Mouse (Mus musculus) forebrain, embryonic 16.5 days (tissue): Measurements from ENCODE around the gene Cd34. TPM values are rescaled to one million over a fixed set of nuclear protein-coding genes. Genes with fewer than 3 reads are reported as not detected.

Experiments used
- ATAC-seq: fragments of 200-750 bp; cut with Nextera tagmentation; 2 replicates; pipeline ENCODE4 v1.8.0; 2017; ENCODE audit warnings: mild to moderate bottlenecking, moderate library complexity
- H3K27ac ChIP-seq: fragments of 300-500 bp; sonication (generic); 2 replicates; pipeline ENCODE4 v1.5.1; 2014; ENCODE audit warnings: low read length, control low read depth
- H3K27me3 ChIP-seq: fragments of 300-500 bp; sonication (generic); replicated peaks from 2 replicates; pipeline ENCODE4 v1.6.1; 2014; ENCODE audit warnings: low read length; ENCODE audit not compliant: control insufficient read depth, insufficient read depth
- H3K36me3 ChIP-seq: fragments of 300-500 bp; sonication (generic); 2 replicates; pipeline ENCODE4 v1.6.1; 2014; ENCODE audit not compliant: control insufficient read depth, insufficient read depth
- H3K4me1 ChIP-seq: fragments of 300-500 bp; sonication (generic); replicated peaks from 2 replicates; pipeline ENCODE4 v1.6.1; 2014; ENCODE audit warnings: low read length; ENCODE audit not compliant: control insufficient read depth, insufficient read depth
- H3K4me2 ChIP-seq: fragments of 300-500 bp; sonication (generic); 2 replicates; pipeline ENCODE4 v1.6.1; 2014; ENCODE audit warnings: mild to moderate bottlenecking, low read length, control low read depth
- H3K4me3 ChIP-seq: fragments of 300-500 bp; sonication (generic); replicated peaks from 2 replicates; pipeline ENCODE4 v1.5.1; 2014; ENCODE audit warnings: mild to moderate bottlenecking, low read length, control low read depth
- H3K9ac ChIP-seq: fragments of 300-500 bp; sonication (generic); replicated peaks from 2 replicates; pipeline ENCODE4 v1.6.1; 2014; ENCODE audit warnings: low read depth, low read length, control low read depth
- H3K9me3 ChIP-seq: fragments of 300-500 bp; sonication (generic); 2 replicates; pipeline ENCODE4 v1.6.1; 2016; ENCODE audit warnings: low read length; ENCODE audit not compliant: control insufficient read depth
- WGBS: fragments of 180-500 bp; shearing (Covaris S2); extraction: QIAGEN DNeasy Blood & Tissue Kit; methylation state at CpG from one replicate; pipeline ENCODE4 v1.1.7; 2014; 5-methylcytosine and 5-hydroxymethylcytosine counted together
- polyA plus RNA-seq: library from polyadenylated mRNA; unstranded; fragments of >200 nt; fragmentation: Nextera tagmentation; extraction: Ambion mirVana; gene quantifications from 2 replicates; pipeline ENCODE4 v1.2.1, GENCODE M21; 2015

Cd34 gene
- polyA plus RNA-seq = 25.7 and 30.5 TPM in 2 replicates

GRCm38 (mm10) chr1:194938715-194939114 lies at the start of gene Cd34:
Cd34 (plus strand) TSS chr1:194938819.
- no peaks in the 10 kb centered on the region for H3K9me3 ChIP-seq
- H3K36me3 ChIP-seq = no peaks in the 10 kb centered on the region
- H3K27me3 ChIP-seq = peaks cover 8% of the 10 kb centered on the region; the same call in 1 of the 2 replicates
- 1% methylated on average over 26 of the region's 26 CpGs for WGBS
- H3K27ac ChIP-seq = no peak within 1 kb of the TSS
- H3K9ac ChIP-seq = peak within 1 kb of the TSS; percentile 47
- H3K4me2 ChIP-seq = peak within 1 kb of the TSS; percentile 66
- peak within 1 kb of the TSS; percentile 42 for H3K4me3 ChIP-seq
- peaks cover 8% of the 10 kb centered on the region for H3K4me1 ChIP-seq
- ATAC-seq = peak; percentile 52; the same call in 1 of the 2 replicates

- WGBS = 66% methylated on average over 1 of the region's 1 CpGs
- no peak for ATAC-seq
- no peaks in the 10 kb centered on the region for H3K4me1 ChIP-seq
- no peaks in the 10 kb centered on the region for H3K9me3 ChIP-seq
- H3K4me3 ChIP-seq = no peak overlapping the region
- no peaks in the 10 kb centered on the region for H3K27me3 ChIP-seq
- H3K27ac ChIP-seq = no peak overlapping the region
- H3K36me3 ChIP-seq = no peaks in the 10 kb centered on the region
- H3K4me2 ChIP-seq = no peak overlapping the region
- no peak overlapping the region for H3K9ac ChIP-seq
Observed at GRCm38 (mm10) chr1:194894513-194894912, 44.1 kb upstream of the Cd34 start.

DNA sequence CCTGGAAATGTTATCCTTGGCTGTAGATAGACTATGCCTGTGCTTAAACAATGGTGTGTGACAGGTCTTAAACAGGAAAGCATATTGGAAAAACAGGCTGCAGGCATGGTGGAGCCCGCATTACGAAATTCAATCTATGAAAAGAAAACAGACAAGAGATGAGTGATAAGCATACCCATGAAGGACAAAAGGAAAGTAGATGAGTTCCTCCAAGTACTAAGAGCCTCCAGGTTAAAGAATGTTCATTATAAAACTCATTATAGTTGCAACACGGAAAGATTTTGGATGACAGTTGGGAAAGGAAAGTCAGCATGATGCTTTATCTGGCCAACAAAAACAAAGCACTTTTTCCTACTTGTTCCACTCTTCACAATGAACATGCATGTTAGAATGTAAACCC lies 43.3 kb upstream of the Cd34 start:
- no peak overlapping the region for H3K27ac ChIP-seq
- no peak for ATAC-seq
- no peaks in the 10 kb centered on the region for H3K27me3 ChIP-seq
- whole genome bisulfite sequencing = 85% methylated on average over 3 of the region's 3 CpGs
- H3K4me2 ChIP-seq = no peak overlapping the region
- H3K36me3 ChIP-seq = no peaks in the 10 kb centered on the region
- H3K4me1 ChIP-seq = no peaks in the 10 kb centered on the region
- no peak overlapping the region for H3K9ac ChIP-seq
- no peak overlapping the region for H3K4me3 ChIP-seq
- H3K9me3 ChIP-seq = no peaks in the 10 kb centered on the region

- Histone ChIP-seq H3K9ac (no peak overlapping the region), H3K4me1 (no peaks in the 10 kb centered on the region), H3K9me3 (no peaks in the 10 kb centered on the region), H3K36me3 (no peaks in the 10 kb centered on the region), H3K27ac (no peak overlapping the region), H3K4me3 (no peak overlapping the region), H3K27me3 (no peaks in the 10 kb centered on the region), H3K4me2 (no peak overlapping the region)
- ATAC-seq = no peak
Observed at GRCm38 (mm10) chr1:194901075-194901474, 37.5 kb upstream of the Cd34 start.

DNA sequence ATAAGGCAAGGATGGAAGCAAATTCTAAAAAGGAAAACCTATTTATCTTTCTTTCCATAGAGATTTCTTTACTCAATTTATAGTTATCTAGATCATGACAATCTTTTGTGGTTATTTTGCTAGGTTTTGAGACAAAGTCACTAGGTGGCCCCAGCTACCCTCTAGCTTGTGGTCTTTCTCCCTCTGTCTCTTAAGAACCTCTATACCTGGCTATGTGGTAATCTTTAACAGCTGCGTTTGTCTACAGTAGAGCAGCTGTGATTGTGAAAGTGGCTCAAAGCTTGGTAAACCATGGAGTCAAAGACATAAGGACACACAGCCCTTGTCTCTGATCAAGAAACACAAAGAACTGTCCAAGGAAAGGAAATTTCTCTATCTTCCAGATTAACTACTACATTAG lies 36.8 kb upstream of the Cd34 start:
- Histone ChIP-seq H3K27me3 (no peaks in the 10 kb centered on the region), H3K9me3 (no peaks in the 10 kb centered on the region), H3K4me2 (no peak overlapping the region), H3K27ac (no peak overlapping the region), H3K9ac (no peak overlapping the region), H3K36me3 (no peaks in the 10 kb centered on the region), H3K4me3 (no peak overlapping the region), H3K4me1 (no peaks in the 10 kb centered on the region)
- WGBS = 85% methylated on average over 1 of the region's 1 CpGs
- no peak for ATAC-seq

DNA sequence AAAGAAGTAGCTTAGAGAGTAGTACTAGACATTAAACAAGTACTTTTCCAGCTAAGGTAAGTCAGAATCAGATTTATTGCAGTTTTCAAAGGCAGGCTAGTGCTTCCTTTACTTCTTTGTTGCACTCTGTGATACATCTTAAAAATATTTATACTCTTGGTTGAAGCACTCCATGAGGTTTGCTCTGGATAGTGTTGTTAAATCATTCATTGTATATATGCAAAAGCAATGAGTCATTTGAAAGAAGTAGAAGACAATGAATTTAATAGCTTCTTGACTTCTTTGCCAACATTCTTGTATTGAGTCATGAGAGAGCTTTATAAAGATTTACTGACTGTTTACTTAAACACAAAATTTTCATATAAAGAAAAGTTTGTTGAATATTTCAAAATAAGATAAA lies 29.7 kb upstream of the Cd34 start:
- Histone ChIP-seq H3K4me2 (no peak overlapping the region), H3K4me1 (no peaks in the 10 kb centered on the region), H3K9ac (no peak overlapping the region), H3K4me3 (no peak overlapping the region), H3K36me3 (no peaks in the 10 kb centered on the region), H3K9me3 (no peaks in the 10 kb centered on the region), H3K27me3 (no peaks in the 10 kb centered on the region), H3K27ac (no peak overlapping the region)
- ATAC-seq = no peak

DNA sequence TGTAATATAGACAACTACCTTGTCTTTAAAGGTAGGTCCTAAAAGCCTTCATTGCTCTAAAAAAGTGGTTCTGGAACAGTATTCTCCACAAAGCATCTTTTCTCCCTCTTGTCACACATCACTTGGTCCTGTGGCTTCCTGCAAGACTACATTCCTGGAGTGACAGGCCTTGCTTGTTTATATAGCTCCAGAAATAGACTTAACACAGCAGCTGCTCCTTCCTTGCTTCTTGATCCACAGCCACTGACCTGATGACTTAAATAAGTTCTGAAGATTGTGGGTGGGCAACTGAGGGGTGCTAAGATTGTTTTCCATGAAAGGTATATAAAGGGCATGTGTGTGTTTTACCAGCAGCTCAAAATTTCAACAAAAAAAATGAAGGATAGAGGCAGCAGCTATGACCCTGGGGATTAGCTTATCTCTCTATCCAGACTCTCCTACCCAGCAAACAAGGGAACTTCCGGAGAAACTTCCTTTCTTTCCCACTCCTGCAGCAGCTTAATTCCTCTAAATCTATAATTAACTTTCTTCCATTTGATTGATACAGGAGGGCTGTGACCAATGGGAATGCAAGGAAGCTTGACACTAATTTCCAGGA lies 12.8 kb upstream of the Cd34 start:
- Histone ChIP-seq H3K9me3 (no peaks in the 10 kb centered on the region), H3K36me3 (no peaks in the 10 kb centered on the region), H3K27ac (no peak overlapping the region), H3K4me1 (peaks cover 6% of the 10 kb centered on the region; the same call in 1 of the 2 replicates), H3K4me3 (no peak overlapping the region), H3K4me2 (no peak overlapping the region), H3K9ac (no peak overlapping the region), H3K27me3 (no peaks in the 10 kb centered on the region)
- no peak for ATAC-seq
- 83% methylated on average over 1 of the region's 1 CpGs for WGBS

DNA sequence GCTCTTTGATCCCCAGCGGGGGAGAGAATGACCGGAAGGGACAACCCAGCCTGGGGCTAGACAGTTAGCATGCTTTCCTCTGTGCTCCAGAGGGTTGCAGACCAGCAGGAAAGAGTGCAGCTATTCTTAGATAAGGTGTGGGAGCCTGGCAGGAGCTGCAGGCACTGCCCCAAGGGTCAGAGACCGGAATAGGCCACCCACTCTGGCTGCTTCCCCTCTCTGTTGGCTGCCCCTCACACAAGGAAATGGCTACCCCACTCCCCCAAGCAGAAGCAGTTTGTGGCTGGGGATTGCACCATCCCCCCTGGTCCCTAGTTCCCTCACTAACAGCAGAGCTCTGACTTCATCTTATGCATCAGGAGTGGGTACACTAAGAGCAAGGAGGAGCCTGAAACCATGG lies 10.7 kb upstream of the Cd34 start:
- Histone ChIP-seq H3K9ac (no peak overlapping the region), H3K4me1 (peaks cover 6% of the 10 kb centered on the region; the same call in 1 of the 2 replicates), H3K36me3 (no peaks in the 10 kb centered on the region), H3K27me3 (no peaks in the 10 kb centered on the region), H3K4me3 (no peak overlapping the region), H3K27ac (no peak overlapping the region), H3K9me3 (no peaks in the 10 kb centered on the region), H3K4me2 (no peak overlapping the region)
- 74% methylated on average over 3 of the region's 3 CpGs for WGBS
- ATAC-seq = no peak

GRCm38 (mm10) chr1:194929275-194929971 lies 9.2 kb upstream of the Cd34 start:
- Histone ChIP-seq H3K27me3 (no peaks in the 10 kb centered on the region), H3K9ac (no peak overlapping the region), H3K27ac (no peak overlapping the region), H3K4me3 (no peak overlapping the region), H3K9me3 (no peaks in the 10 kb centered on the region), H3K4me2 (no peak overlapping the region), H3K4me1 (peaks cover 6% of the 10 kb centered on the region; the same call in 1 of the 2 replicates), H3K36me3 (no peaks in the 10 kb centered on the region)
- WGBS = 84% methylated on average over 2 of the region's 2 CpGs
- peak; percentile 49; the same call in 1 of the 2 replicates for ATAC-seq
